Mouse (Mus musculus) olfactory bulb, adult 2 months (tissue): ENCODE data around the gene Ttc41.

ENCODE experiments used
- CTCF ChIP-seq: fragments of 200-500 bp; IDR thresholded peaks from 2 replicates; pipeline ENCODE4 v1.5.1; 2012; ENCODE audit warnings: low read depth, mild to moderate bottlenecking, low read length, moderate library complexity; ENCODE audit not compliant: insufficient read depth
- POLR2A ChIP-seq: fragments of 200-500 bp; IDR thresholded peaks from 2 replicates; pipeline ENCODE4 v1.6.1; 2012; ENCODE audit warnings: mild to moderate bottlenecking, low read depth, low read length, moderate library complexity; ENCODE audit not compliant: insufficient read depth

GRCm38 (mm10) chr10:86744306-86744705 is 38.7 kb downstream of the Ttc41 start:
- TF ChIP-seq CTCF (no peak), POLR2A (no peak)
